Mouse (Mus musculus) hindbrain, embryonic 14.5 days (tissue): ENCODE data around the gene Pank3. TPM values are rescaled to one million over a fixed set of nuclear protein-coding genes. Genes with fewer than 3 reads are reported as not detected.

Experiments
- ATAC-seq: fragments of 200-750 bp; cut with Nextera tagmentation; 2 replicates; pipeline ENCODE4 v1.8.0; 2017; ENCODE audit warnings: moderate number of reproducible peaks, mild to moderate bottlenecking, moderate TSS enrichment, moderate library complexity; ENCODE audit not compliant: low FRiP score
- DNase-seq: peaks from one replicate; pipeline ENCODE4 v3.0.0-alpha.2; 2015; ENCODE audit warnings: low spot score
- H3K27ac ChIP-seq: fragments of 300-500 bp; sonication (generic); 2 replicates; pipeline ENCODE4 v1.5.1; 2014; ENCODE audit warnings: mild to moderate bottlenecking, moderate library complexity
- H3K27me3 ChIP-seq: fragments of 300-500 bp; sonication (generic); 2 replicates; pipeline ENCODE4 v1.6.1; 2014; ENCODE audit warnings: mild to moderate bottlenecking, low read length, mixed read lengths; ENCODE audit not compliant: control insufficient read depth, insufficient read depth
- H3K36me3 ChIP-seq: fragments of 300-500 bp; sonication (generic); replicated peaks from 2 replicates; pipeline ENCODE4 v1.6.1; 2014; ENCODE audit not compliant: control insufficient read depth, insufficient read depth
- H3K4me1 ChIP-seq: fragments of 300-500 bp; sonication (generic); replicated peaks from 2 replicates; pipeline ENCODE4 v1.6.1; 2014; ENCODE audit warnings: antibody characterized with exemption, low read length, mixed read lengths; ENCODE audit not compliant: control insufficient read depth, insufficient read depth
- H3K4me2 ChIP-seq: fragments of 300-500 bp; sonication (generic); replicated peaks from 2 replicates; pipeline ENCODE4 v1.6.1; 2014; ENCODE audit warnings: mild to moderate bottlenecking, moderate library complexity
- H3K4me3 ChIP-seq: fragments of 300-500 bp; sonication (generic); replicated peaks from 2 replicates; pipeline ENCODE4 v1.5.1; 2014; ENCODE audit warnings: mild to moderate bottlenecking, low read length
- H3K9ac ChIP-seq: fragments of 300-500 bp; sonication (generic); 2 replicates; pipeline ENCODE4 v1.6.1; 2014
- H3K9me3 ChIP-seq: fragments of 300-500 bp; sonication (generic); 2 replicates; pipeline ENCODE4 v1.6.1; 2016; ENCODE audit warnings: low read length; ENCODE audit not compliant: control insufficient read depth
- WGBS: fragments of 180-500 bp; shearing (Covaris S2); extraction: QIAGEN DNeasy Blood & Tissue Kit; methylation state at CpG from one replicate; pipeline ENCODE4 v1.1.7; 2014; 5-methylcytosine and 5-hydroxymethylcytosine counted together
- polyA plus RNA-seq: library from polyadenylated mRNA; unstranded; fragments of >200 nt; fragmentation: Nextera tagmentation; extraction: Ambion mirVana; gene quantifications from 2 replicates; pipeline ENCODE4 v1.2.1, GENCODE M21; 2014

Gene Pank3
- polyA plus RNA-seq, 1 experiment from 2014 or later, result 36.3 TPM

GRCm38 (mm10) chr11:35744571-35744970 is 24.7 kb upstream of the Pank3 start:
- no peak for ATAC-seq
- H3K4me2 ChIP-seq, result no peak overlapping the region
- H3K36me3 ChIP-seq, result no peaks in the 10 kb centered on the region
- 92% methylated on average over 6 of the region's 6 CpGs for WGBS
- H3K9ac ChIP-seq, result no peak overlapping the region
- H3K4me3 ChIP-seq, result no peak overlapping the region
- no peak for DNase-seq
- H3K4me1 ChIP-seq, result no peaks in the 10 kb centered on the region
- no peaks in the 10 kb centered on the region for H3K9me3 ChIP-seq
- H3K27ac ChIP-seq, result no peak overlapping the region
- H3K27me3 ChIP-seq, result no peaks in the 10 kb centered on the region

GRCm38 (mm10) chr11:35750578-35750977 is 18.7 kb upstream of the Pank3 start:
- Histone ChIP-seq H3K9ac (no peak overlapping the region), H3K4me3 (no peak overlapping the region), H3K27me3 (no peaks in the 10 kb centered on the region), H3K4me2 (no peak overlapping the region), H3K27ac (no peak overlapping the region), H3K36me3 (no peaks in the 10 kb centered on the region), H3K9me3 (no peaks in the 10 kb centered on the region), H3K4me1 (no peaks in the 10 kb centered on the region)
- WGBS, result 87% methylated on average over 8 of the region's 8 CpGs
- DNase-seq (no peak), ATAC-seq (no peak)

GRCm38 (mm10) chr11:35754906-35755418 is 14.3 kb upstream of the Pank3 start:
- ATAC-seq, result no peak
- Histone ChIP-seq H3K4me3 (no peak overlapping the region), H3K4me1 (no peaks in the 10 kb centered on the region), H3K4me2 (no peak overlapping the region), H3K9ac (no peak overlapping the region), H3K27ac (no peak overlapping the region), H3K27me3 (no peaks in the 10 kb centered on the region), H3K36me3 (no peaks in the 10 kb centered on the region), H3K9me3 (no peaks in the 10 kb centered on the region)
- WGBS, result 79% methylated on average over 4 of the region's 4 CpGs
- DNase-seq, result no peak

- Histone ChIP-seq H3K4me1 (no peaks in the 10 kb centered on the region), H3K9me3 (no peaks in the 10 kb centered on the region), H3K27ac (no peak overlapping the region), H3K4me2 (no peak overlapping the region), H3K27me3 (no peaks in the 10 kb centered on the region), H3K36me3 (no peaks in the 10 kb centered on the region), H3K4me3 (no peak overlapping the region), H3K9ac (no peak overlapping the region)
- 56% methylated on average over 6 of the region's 6 CpGs for WGBS
- ATAC-seq, result no peak
- DNase-seq, result no peak
These were observed 13.7 kb upstream of the Pank3 start for GRCm38 (mm10) chr11:35755546-35755945.

GRCm38 (mm10) chr11:35756411-35757303 is 12.6 kb upstream of the Pank3 start:
- H3K36me3 ChIP-seq, result no peaks in the 10 kb centered on the region
- DNase-seq, result no peak
- ATAC-seq, result no peak
- H3K27ac ChIP-seq, result no peak overlapping the region
- H3K4me1 ChIP-seq, result no peaks in the 10 kb centered on the region
- no peaks in the 10 kb centered on the region for H3K9me3 ChIP-seq
- H3K9ac ChIP-seq, result no peak overlapping the region
- no peaks in the 10 kb centered on the region for H3K27me3 ChIP-seq
- no peak overlapping the region for H3K4me3 ChIP-seq
- 80% methylated on average over 11 of the region's 11 CpGs for WGBS
- H3K4me2 ChIP-seq, result no peak overlapping the region

GRCm38 (mm10) chr11:35760001-35760626 is 9.2 kb upstream of the Pank3 start:
- H3K9ac ChIP-seq, result no peak overlapping the region
- no peak overlapping the region for H3K4me3 ChIP-seq
- H3K4me2 ChIP-seq, result no peak overlapping the region
- H3K27ac ChIP-seq, result no peak overlapping the region
- H3K4me1 ChIP-seq, result no peaks in the 10 kb centered on the region
- 92% methylated on average over 7 of the region's 7 CpGs for WGBS
- no peaks in the 10 kb centered on the region for H3K27me3 ChIP-seq
- H3K36me3 ChIP-seq, result no peaks in the 10 kb centered on the region
- ATAC-seq (no peak), DNase-seq (no peak)
- H3K9me3 ChIP-seq, result no peaks in the 10 kb centered on the region

- Histone ChIP-seq H3K4me3 (no peak overlapping the region), H3K27ac (no peak overlapping the region), H3K36me3 (no peaks in the 10 kb centered on the region), H3K9ac (no peak overlapping the region), H3K9me3 (no peaks in the 10 kb centered on the region), H3K4me1 (no peaks in the 10 kb centered on the region), H3K27me3 (no peaks in the 10 kb centered on the region), H3K4me2 (no peak overlapping the region)
- 96% methylated on average over 4 of the region's 4 CpGs for WGBS
- ATAC-seq, result no peak
- DNase-seq, result no peak
These were observed 8.7 kb upstream of the Pank3 start for GRCm38 (mm10) chr11:35760627-35761003.

- Histone ChIP-seq H3K27ac (no peak overlapping the region), H3K9me3 (no peaks in the 10 kb centered on the region), H3K4me1 (peaks cover 15% of the 10 kb centered on the region), H3K4me3 (no peak overlapping the region), H3K9ac (no peak overlapping the region), H3K27me3 (no peaks in the 10 kb centered on the region), H3K36me3 (no peaks in the 10 kb centered on the region), H3K4me2 (no peak overlapping the region)
- 93% methylated on average over 5 of the region's 5 CpGs for whole genome bisulfite sequencing
- DNase-seq, result no peak
- ATAC-seq, result no peak
These were observed 2.4 kb upstream of the Pank3 start for GRCm38 (mm10) chr11:35766845-35767244.

- peak overlapping the region; percentile 81 for H3K4me3 ChIP-seq
- ATAC-seq, result peak; percentile 85
- H3K4me2 ChIP-seq, result peak overlapping the region; percentile 82
- peak overlapping the region; percentile 96 for H3K9ac ChIP-seq
- WGBS, result under 1% methylated on average over 39 of the region's 41 CpGs
- H3K27ac ChIP-seq, result peak overlapping the region; percentile 93
- no peaks in the 10 kb centered on the region for H3K9me3 ChIP-seq
- H3K36me3 ChIP-seq, result no peaks in the 10 kb centered on the region
- H3K4me1 ChIP-seq, result peaks cover 16% of the 10 kb centered on the region
- peak; percentile 57 for DNase-seq
- no peaks in the 10 kb centered on the region for H3K27me3 ChIP-seq
These were observed 608 bp downstream of the Pank3 start for GRCm38 (mm10) chr11:35769746-35770437.
